Mouse (Mus musculus): Measurements from ENCODE around the gene AI854703. TPM values are rescaled to one million over a fixed set of nuclear protein-coding genes. Genes with fewer than 3 reads are reported as not detected.
A peak's percentile ranks its signal among the peaks of the same experiment; 100 is the strongest.

AI854703 gene
- total RNA-seq (2022): under 1 TPM; 0.22 to 0.69 (median 0.43) TPM

- DNase-seq (ENCODE audit: low spot score): no peak
These were observed at the start of gene AI854703 for GRCm38 (mm10) chr6:48626464-48626863. AI854703 (plus strand) TSS chr6:48626764.

GRCm38 (mm10) chr6:48578736-48579135, 47.8 kb upstream of the AI854703 start:
- no peak for DNase-seq (ENCODE audit: low spot score)

GRCm38 (mm10) chr6:48579215-48579648, 47.3 kb upstream of the AI854703 start:
- DNase-seq (ENCODE audit: low spot score): peak; percentile 59

- no peak for DNase-seq (ENCODE audit: low spot score)
These were observed 45.3 kb upstream of the AI854703 start for GRCm38 (mm10) chr6:48581257-48581656.

GRCm38 (mm10) chr6:48582037-48582436, 44.5 kb upstream of the AI854703 start:
- peak; percentile 68 for DNase-seq (ENCODE audit: low spot score)

DNA sequence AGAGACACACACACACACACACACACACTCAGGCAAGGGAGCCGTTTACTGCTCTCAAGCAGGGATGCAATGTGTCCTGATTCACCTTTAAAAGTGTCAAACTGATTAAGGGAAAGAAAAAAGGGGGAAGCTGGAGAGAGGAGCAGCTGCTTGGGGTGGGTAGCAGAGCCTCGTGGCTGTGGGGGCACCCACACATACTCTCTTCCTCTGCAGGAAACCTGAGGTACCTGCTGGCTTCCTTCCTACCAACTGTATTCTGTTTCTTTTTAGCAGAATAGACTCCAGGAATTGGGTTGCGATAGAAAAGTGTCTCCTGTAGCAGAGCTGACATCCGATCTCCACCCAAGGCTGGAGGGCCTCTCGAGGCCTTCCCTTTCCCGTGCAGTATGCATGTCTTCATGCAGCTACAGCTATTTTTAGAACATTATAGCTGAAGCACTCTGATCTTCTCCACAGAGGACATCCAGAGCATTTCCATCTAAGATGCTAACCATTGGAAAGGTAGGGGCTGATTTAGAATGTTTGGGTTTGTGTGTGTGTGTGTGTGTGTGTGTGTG, 37.3 kb upstream of the AI854703 start, which contains the start of gene Gm45021:
TSS of gene Gm45021 (plus strand) at position 417 of the 557 bp plus-strand sequence.
- DNase-seq (ENCODE audit: low spot score): no peak

GRCm38 (mm10) chr6:48591221-48591845, 35.2 kb upstream of the AI854703 start:
- DNase-seq (ENCODE audit: low spot score): no peak

DNA sequence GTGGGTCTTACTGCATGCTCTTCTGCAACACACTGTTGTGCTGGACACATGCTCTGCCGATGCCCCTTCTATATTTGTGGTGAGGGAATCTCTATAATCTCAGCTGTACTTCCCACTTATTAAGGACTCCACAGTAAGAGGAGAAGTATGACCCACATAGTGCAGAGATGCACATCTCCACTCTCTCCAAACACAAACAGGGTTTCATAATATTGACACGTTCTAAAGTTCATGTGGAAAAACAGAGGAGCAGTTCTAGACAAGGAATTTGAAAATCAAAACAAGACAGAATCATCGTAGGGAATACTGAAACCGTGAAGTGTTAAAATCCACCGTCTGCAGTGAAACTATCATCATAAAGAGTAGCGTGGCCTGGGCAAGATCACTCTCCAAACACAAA, 34.7 kb upstream of the AI854703 start:
- no peak for DNase-seq (ENCODE audit: low spot score)

- DNase-seq (ENCODE audit: low spot score): peak; percentile 93
These were observed 33.2 kb upstream of the AI854703 start, which contains the start of the genes Repin1 and Gm44965 for GRCm38 (mm10) chr6:48593158-48594042. Repin1 (plus strand) TSS chr6:48593883. Gm44965 (plus strand) TSS chr6:48593941.

GRCm38 (mm10) chr6:48594043-48594738, 32.4 kb upstream of the AI854703 start:
- peak; percentile 32 for DNase-seq (ENCODE audit: low spot score)

DNA sequence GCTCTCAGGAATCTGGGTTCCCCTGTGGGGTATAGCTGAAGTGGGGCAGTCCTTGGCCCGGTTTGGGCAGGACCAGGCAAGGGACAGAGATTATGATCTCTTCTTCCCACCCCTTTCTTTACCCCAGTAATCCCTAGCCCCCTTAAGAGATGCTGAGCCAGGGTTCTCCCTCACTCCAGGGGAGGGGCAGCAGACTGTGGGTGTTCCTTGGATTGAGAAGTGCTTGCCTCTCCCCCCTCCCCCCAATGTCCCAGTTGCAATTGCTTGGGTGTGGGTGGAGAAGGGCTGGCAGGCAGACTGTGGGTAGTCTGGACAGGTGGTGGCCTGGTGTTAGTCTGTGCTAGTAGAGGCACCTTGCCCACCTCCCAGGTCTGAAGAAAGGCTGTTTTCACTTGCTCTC, 31.3 kb upstream of the AI854703 start:
- DNase-seq (ENCODE audit: low spot score): no peak

DNA sequence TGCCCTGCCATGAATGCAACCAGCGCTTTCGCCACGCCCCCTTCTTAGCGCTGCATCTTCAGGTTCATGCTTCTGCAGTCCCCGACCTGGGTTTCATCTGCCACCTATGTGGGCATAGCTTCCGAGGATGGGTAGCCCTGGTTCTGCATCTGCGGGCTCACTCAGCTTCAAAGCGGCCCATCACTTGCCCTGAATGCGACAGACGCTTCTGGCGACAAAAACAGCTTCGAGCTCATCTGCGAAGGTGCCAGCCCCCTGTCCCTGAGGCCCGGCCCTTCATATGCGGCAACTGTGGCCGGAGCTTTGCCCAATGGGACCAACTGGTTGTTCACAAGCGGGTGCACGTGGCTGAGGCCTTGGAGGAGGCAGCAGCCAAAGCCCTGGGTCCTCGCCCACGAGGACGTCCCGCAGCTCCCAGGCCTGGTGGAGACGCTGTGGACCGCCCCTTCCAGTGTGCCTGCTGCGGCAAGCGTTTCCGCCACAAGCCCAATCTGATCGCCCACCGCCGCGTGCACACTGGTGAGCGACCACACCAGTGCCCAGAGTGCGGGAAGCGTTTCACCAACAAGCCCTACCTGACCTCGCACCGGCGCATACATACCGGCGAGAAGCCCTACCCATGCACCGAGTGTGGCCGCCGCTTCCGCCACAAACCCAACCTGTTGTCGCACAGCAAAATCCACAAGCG, 29.9 kb upstream of the AI854703 start:
- DNase-seq (ENCODE audit: low spot score): no peak

DNA sequence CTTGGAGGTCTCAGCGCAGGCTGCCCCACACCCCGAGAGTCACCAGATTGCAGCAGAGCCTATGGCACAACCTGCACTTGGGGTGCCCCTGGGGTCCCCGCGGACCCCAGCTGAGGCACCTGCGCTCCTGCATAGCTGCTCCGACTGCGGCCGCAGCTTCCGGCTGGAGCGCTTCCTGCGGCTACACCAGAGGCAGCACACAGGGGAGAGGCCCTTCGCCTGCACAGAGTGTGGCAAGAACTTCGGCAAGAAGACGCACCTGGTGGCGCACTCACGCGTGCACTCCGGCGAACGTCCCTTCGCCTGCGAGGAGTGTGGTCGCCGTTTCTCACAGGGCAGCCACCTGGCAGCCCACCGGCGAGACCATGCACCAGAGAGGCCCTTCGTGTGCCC, 29.3 kb upstream of the AI854703 start:
- no peak for DNase-seq (ENCODE audit: low spot score)

DNA sequence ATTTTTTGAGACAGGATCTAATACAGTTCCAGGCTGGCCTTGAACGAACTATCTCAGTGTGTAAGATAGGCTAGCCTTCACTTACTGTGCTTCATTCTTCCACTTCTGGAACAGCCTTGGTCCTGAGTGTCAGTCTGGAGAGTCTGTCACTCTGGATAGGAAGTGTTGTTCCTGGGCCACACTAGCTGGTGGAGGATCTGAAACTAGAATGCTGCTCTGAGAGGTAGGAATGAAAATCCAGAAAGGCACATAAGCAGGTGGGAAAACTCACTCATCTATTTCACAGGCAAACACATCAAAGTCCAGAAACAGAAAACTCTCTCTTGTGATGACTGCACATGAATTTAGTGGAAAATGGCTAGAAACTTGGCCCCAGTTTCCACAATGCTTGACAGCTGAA, 26.0 kb upstream of the AI854703 start:
- no peak for DNase-seq (ENCODE audit: low spot score)

GRCm38 (mm10) chr6:48601271-48602079, 25.1 kb upstream of the AI854703 start, which contains the start of gene Zfp775:
Zfp775 (plus strand) TSS chr6:48602063.
- peak; percentile 96 for DNase-seq (ENCODE audit: low spot score)

- no peak for DNase-seq (ENCODE audit: low spot score)
These were observed 24.4 kb upstream of the AI854703 start for GRCm38 (mm10) chr6:48602080-48602741.

DNA sequence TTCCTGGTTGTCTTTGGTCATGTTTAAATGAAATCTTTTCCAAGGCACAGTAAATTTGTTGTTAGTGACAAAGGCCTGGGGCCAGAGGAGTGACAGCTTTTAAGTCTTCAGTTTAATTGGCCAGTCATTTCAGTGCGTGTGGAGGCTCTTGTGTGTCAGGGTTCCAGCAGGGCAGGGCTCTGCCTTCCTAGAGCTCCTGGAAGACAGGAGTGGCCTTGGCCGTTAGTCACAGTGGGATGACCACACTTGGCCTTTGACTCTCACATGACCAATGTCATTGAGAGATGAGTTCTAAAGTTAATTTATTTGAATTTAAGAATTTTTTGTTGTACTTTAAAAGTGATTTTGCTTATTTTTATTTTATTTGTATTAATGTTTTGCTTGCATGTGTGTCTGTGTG, 18.4 kb upstream of the AI854703 start:
- no peak for DNase-seq (ENCODE audit: low spot score)

DNA sequence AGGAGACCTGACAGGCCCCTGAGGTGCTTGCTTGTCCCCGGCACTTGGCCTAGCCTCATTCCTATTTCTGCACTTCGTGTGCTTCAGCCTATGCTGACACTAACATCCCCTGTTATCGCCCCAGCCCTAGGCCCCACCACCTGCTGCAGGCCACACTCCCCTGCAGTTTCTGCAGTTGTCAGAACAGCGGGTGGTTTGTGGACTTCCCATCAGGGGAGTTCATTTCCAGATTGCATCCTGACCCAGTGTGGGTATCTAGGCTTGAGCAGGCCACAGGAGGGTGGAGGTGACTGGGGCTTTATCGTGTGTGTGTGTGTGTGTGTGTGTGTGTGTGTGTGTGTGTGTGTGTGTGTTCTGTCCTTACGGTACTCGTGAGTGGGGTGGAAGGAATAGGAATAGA, 17.1 kb upstream of the AI854703 start:
- no peak for DNase-seq (ENCODE audit: low spot score)

GRCm38 (mm10) chr6:48610657-48611056, 15.9 kb upstream of the AI854703 start:
- no peak for DNase-seq (ENCODE audit: low spot score)

- no peak for DNase-seq (ENCODE audit: low spot score)
These were observed 13.1 kb upstream of the AI854703 start for GRCm38 (mm10) chr6:48613464-48613863.
